Mouse (Mus musculus): Measurements from ENCODE around the gene Gpr155.

- TF ChIP-seq CTCF (IDR thresholded peaks at IDR 0.05; ENCODE audit: control insufficient read depth, insufficient read depth, insufficient replicate concordance, low read depth, low read length) (no peak), POLR2A (IDR thresholded peaks at IDR 0.05; ENCODE audit: control insufficient read depth, low read depth, low read length) (no peak)
Observed at GRCm38 (mm10) chr2:73396828-73397325, 10.5 kb upstream of the Gpr155 start.

Measured in testis, adult 2 months (tissue).